Mouse (Mus musculus): ENCODE measurements around the gene Prokr1. TPM values are rescaled to one million over a fixed set of nuclear protein-coding genes. Genes with fewer than 3 reads are reported as not detected.

Prokr1 gene
- polyA plus RNA-seq, 1 experiment, result 0.98 TPM

DNA sequence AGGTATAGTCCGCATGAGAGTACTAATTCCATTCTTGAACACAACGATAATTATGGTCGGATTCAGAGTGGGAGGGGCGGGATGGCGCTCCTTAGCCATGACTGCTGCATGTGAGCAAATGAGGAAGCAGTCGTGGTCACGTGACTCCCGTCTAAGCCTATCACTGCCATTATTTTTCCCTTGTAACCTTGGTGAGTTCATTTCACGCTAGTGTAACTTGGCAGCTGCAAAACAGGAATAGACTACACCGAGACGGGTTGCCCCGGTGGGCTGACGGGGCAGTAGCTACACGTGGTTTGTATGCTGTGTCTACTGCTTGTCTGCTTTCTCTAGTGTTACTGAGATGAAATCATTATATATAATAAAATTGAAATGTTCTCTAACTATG, 25.1 kb upstream of the Prokr1 start:
- H3K27ac ChIP-seq (ENCODE audit: control insufficient read depth, insufficient read depth, low read depth, low read length), result no peak overlapping the region
- H3K4me3 ChIP-seq (ENCODE audit: control insufficient read depth, low read depth, low read length), result peak overlapping the region; percentile 14; the same call in 1 of the 2 replicates
- TF ChIP-seq POLR2A (IDR thresholded peaks at IDR 0.05; ENCODE audit: control insufficient read depth, low read depth, low read length) (no peak), CTCF (IDR thresholded peaks at IDR 0.05; ENCODE audit: control insufficient read depth, insufficient read depth, insufficient replicate concordance, low read depth, low read length) (no peak)
- no peaks in the 10 kb centered on the region for H3K36me3 ChIP-seq (ENCODE audit: control insufficient read depth, insufficient read depth, low read length)
- H3K4me1 ChIP-seq (ENCODE audit: control insufficient read depth, insufficient read depth, low read length), result peaks cover 2% of the 10 kb centered on the region
- H3K27me3 ChIP-seq (ENCODE audit: control insufficient read depth, insufficient read depth, low read length), result no peaks in the 10 kb centered on the region

DNA sequence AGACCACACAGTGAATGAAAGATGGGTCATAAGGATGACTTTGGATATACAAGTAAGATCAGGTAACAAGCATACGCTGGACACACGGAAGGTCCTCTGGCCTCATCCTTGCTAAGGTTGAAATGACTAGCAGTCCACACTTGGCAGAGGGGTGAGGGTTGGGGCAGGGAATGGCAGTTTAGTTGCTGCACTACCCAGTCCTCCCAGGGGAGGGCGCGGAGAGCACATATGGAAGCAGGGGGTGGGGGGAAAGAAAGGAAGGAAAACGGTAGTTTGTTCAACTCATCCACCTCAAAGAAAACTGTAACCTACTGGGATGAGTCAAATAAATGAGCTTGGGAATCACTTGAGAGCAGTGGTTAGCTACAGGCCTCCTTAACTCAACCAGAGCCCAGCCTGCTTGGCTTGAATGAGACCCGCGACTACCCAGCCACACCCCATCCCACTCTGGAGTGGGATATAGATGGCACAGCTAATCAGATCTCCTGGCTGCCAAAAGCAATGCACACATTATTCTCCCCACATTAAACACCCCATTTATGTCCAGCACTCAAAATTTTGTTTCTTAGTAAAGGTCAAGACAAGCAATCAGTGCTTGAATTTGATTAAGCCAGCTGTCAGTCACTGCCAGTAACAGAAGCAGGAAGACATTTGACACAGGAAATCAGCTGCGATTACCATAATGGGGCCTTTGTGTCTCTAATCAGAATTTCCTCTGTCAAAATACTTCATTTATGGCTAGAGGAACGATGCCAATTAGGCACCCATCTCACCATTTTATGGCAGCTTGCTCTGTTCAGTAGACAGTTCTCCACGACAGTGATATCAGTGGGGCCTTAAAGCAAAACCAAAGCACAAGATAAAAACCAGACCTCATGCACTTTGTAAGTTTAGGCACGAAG, 24.5 kb upstream of the Prokr1 start:
- Histone ChIP-seq H3K4me1 (ENCODE audit: control insufficient read depth, insufficient read depth, low read length) (peaks cover 2% of the 10 kb centered on the region), H3K27me3 (ENCODE audit: control insufficient read depth, insufficient read depth, low read length) (no peaks in the 10 kb centered on the region), H3K36me3 (ENCODE audit: control insufficient read depth, insufficient read depth, low read length) (no peaks in the 10 kb centered on the region), H3K4me3 (ENCODE audit: control insufficient read depth, low read depth, low read length) (peak overlapping the region; percentile 14; the same call in 1 of the 2 replicates), H3K27ac (ENCODE audit: control insufficient read depth, insufficient read depth, low read depth, low read length) (no peak overlapping the region)
- no peak for TF ChIP-seq POLR2A (IDR thresholded peaks at IDR 0.05; ENCODE audit: control insufficient read depth, low read depth, low read length)
- TF ChIP-seq CTCF (IDR thresholded peaks at IDR 0.05; ENCODE audit: control insufficient read depth, insufficient read depth, insufficient replicate concordance, low read depth, low read length), result peak; percentile 75; the same call in 1 of the 2 replicates

DNA sequence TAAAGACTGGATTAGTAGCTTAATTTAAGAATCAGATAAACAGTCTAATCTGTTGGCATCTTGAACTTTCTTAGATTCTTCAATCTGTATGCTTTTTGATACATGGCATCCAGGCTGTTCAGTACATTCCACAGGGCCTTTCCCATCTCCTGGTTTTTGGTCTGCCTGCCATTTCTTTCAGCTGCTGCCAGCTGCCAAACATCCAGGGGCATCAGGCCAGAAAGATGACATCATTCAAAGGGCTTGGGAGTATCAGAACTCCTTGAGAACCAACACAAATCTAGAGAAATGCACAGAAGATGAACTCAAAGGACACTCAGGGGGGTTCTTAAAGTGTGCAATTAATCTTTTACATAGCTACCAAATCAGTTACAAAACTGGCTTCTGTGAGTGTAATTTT, 9.3 kb upstream of the Prokr1 start:
- no peaks in the 10 kb centered on the region for H3K36me3 ChIP-seq (ENCODE audit: control insufficient read depth, insufficient read depth, low read length)
- TF ChIP-seq CTCF (IDR thresholded peaks at IDR 0.05; ENCODE audit: control insufficient read depth, insufficient read depth, insufficient replicate concordance, low read depth, low read length), result no peak
- no peak for TF ChIP-seq POLR2A (IDR thresholded peaks at IDR 0.05; ENCODE audit: control insufficient read depth, low read depth, low read length)

DNA sequence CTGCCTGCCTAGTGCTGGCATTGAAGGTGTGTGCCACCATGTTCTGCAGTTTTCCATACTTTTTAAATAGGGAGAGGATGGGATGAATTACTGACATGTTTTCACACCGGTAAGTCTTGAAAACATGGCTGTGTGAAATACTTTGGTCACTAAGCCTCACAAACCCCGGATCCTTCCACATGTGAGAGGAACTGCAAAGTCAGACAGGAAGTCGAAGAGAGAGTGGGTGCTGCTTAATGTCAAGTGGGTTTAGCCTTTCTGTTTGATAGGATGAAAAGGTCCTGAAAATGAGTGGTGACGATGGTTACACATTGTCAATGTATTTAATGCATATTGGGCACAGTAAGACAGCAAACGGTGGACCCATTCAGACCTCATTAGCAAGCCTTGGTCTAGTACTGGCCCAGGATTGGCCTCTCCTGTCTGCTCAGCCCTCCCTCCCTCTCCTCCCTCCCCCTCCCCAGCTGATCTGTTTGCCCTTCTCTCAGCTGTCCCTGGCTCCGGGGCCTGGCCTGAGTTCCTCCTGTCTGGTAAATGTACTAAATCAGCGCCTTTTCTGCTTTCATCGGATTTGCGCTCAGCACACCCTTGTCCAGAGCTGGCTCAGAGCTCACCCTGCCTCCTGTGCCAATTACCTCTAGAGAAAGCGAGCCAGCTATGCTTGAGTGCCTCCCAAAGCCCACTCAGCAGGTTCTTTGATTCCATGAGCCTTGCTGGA, 6.7 kb upstream of the Prokr1 start:
- no peaks in the 10 kb centered on the region for H3K36me3 ChIP-seq (ENCODE audit: control insufficient read depth, insufficient read depth, low read length)
- no peak overlapping the region for H3K27ac ChIP-seq (ENCODE audit: control insufficient read depth, insufficient read depth, low read depth, low read length)
- H3K4me3 ChIP-seq (ENCODE audit: control insufficient read depth, low read depth, low read length), result no peak overlapping the region
- H3K4me1 ChIP-seq (ENCODE audit: control insufficient read depth, insufficient read depth, low read length), result no peaks in the 10 kb centered on the region
- H3K27me3 ChIP-seq (ENCODE audit: control insufficient read depth, insufficient read depth, low read length), result no peaks in the 10 kb centered on the region
- TF ChIP-seq POLR2A (IDR thresholded peaks at IDR 0.05; ENCODE audit: control insufficient read depth, low read depth, low read length), result no peak
- no peak for TF ChIP-seq CTCF (IDR thresholded peaks at IDR 0.05; ENCODE audit: control insufficient read depth, insufficient read depth, insufficient replicate concordance, low read depth, low read length)

More for the DNA sequence above, 9.3 kb upstream of the Prokr1 start:
- Histone ChIP-seq H3K4me1 (ENCODE audit: control insufficient read depth, insufficient read depth, low read length) (no peaks in the 10 kb centered on the region), H3K27me3 (ENCODE audit: control insufficient read depth, insufficient read depth, low read length) (no peaks in the 10 kb centered on the region), H3K4me3 (ENCODE audit: control insufficient read depth, low read depth, low read length) (no peak overlapping the region), H3K27ac (ENCODE audit: control insufficient read depth, insufficient read depth, low read depth, low read length) (no peak overlapping the region)

DNA sequence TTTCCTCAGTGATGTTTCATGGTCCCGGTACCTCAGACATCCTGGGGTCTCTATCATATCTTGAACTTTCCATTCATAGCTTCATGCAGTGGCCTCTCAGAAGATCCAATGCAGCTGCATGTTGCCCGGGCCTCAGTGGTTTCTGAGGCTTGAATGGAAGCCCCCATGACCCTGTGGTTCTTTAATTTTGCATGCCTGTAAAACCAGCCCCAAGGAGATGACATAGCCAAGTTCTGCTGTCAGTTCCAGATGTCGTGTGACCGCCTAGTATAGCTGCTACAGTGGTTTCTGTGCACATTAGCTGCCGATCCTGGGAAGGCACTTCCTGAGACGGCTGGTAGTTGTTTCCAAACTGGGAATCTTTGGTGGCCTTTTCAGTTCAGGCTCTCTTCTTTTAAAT, 3.6 kb upstream of the Prokr1 start:
- Histone ChIP-seq H3K36me3 (ENCODE audit: control insufficient read depth, insufficient read depth, low read length) (no peaks in the 10 kb centered on the region), H3K4me3 (ENCODE audit: control insufficient read depth, low read depth, low read length) (no peak overlapping the region), H3K27me3 (ENCODE audit: control insufficient read depth, insufficient read depth, low read length) (no peaks in the 10 kb centered on the region), H3K27ac (ENCODE audit: control insufficient read depth, insufficient read depth, low read depth, low read length) (no peak overlapping the region), H3K4me1 (ENCODE audit: control insufficient read depth, insufficient read depth, low read length) (peaks cover 7% of the 10 kb centered on the region)
- TF ChIP-seq POLR2A (IDR thresholded peaks at IDR 0.05; ENCODE audit: control insufficient read depth, low read depth, low read length) (no peak), CTCF (IDR thresholded peaks at IDR 0.05; ENCODE audit: control insufficient read depth, insufficient read depth, insufficient replicate concordance, low read depth, low read length) (no peak)

DNA sequence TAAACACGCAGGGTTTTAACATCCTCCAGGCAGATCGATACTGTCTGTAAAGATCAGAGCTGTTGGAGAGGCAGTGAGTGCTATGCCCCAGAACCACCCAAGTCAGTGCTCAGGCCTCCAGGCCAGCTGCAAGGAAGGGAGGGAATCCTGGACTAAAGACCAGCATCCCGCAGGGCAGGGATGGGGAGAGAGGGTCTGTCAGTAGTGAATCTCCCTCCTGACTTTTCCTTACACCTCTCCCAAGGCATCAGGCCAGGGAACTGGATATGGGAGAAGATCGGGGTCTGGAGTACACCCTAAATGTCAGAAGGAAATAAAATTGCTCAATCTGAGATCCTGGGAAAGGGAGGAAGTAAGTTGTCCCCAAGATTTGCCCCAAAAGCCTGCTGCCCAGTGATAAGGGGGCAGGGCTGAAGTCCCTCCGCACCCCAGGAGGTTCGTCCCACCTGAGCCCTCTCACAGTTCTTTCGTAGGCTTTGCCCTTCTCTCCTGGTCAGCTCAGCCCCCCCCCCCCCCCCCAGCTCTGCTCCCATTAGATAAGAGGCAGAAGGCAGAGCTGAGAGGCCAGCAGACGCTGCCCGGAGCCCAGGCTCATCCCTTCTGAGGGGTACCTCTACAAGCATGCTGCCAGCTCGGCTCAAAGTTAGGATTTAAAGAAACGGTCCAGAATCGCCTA, 687 bp downstream of the Prokr1 start:
- Histone ChIP-seq H3K4me3 (ENCODE audit: control insufficient read depth, low read depth, low read length) (peak overlapping the region; percentile 82), H3K27me3 (ENCODE audit: control insufficient read depth, insufficient read depth, low read length) (no peaks in the 10 kb centered on the region), H3K4me1 (ENCODE audit: control insufficient read depth, insufficient read depth, low read length) (peaks cover 7% of the 10 kb centered on the region), H3K27ac (ENCODE audit: control insufficient read depth, insufficient read depth, low read depth, low read length) (no peak overlapping the region), H3K36me3 (ENCODE audit: control insufficient read depth, insufficient read depth, low read length) (no peaks in the 10 kb centered on the region)
- TF ChIP-seq CTCF (IDR thresholded peaks at IDR 0.05; ENCODE audit: control insufficient read depth, insufficient read depth, insufficient replicate concordance, low read depth, low read length) (no peak), POLR2A (IDR thresholded peaks at IDR 0.05; ENCODE audit: control insufficient read depth, low read depth, low read length) (no peak)

DNA sequence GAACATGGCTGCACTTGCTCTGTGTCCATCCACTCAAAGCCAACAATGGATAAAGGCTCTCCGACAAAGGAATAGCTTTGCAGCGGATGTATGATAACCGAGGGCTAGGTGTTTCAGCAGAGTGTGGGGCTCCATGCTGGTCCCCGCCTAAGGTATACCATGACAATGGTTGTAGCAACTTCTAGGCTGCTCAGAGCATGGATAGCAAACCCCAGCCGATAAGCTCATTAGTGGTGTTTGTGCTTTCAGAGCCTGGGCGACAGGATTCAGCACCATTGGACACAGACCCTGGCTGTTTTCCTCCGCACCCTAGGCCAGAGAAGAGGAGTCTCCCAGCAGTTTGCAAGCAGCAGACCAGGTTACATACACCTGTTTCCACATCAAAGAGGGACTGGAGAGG, 6.6 kb downstream of the Prokr1 start:
- Histone ChIP-seq H3K4me1 (ENCODE audit: control insufficient read depth, insufficient read depth, low read length) (peaks cover 2% of the 10 kb centered on the region), H3K27ac (ENCODE audit: control insufficient read depth, insufficient read depth, low read depth, low read length) (no peak overlapping the region), H3K36me3 (ENCODE audit: control insufficient read depth, insufficient read depth, low read length) (no peaks in the 10 kb centered on the region), H3K4me3 (ENCODE audit: control insufficient read depth, low read depth, low read length) (no peak overlapping the region), H3K27me3 (ENCODE audit: control insufficient read depth, insufficient read depth, low read length) (no peaks in the 10 kb centered on the region)
- TF ChIP-seq POLR2A (IDR thresholded peaks at IDR 0.05; ENCODE audit: control insufficient read depth, low read depth, low read length) (no peak), CTCF (IDR thresholded peaks at IDR 0.05; ENCODE audit: control insufficient read depth, insufficient read depth, insufficient replicate concordance, low read depth, low read length) (no peak)
